Mouse (Mus musculus) brain, embryonic 14.5 days (tissue): ENCODE results near the gene Tpsg1.

Source experiments
- CTCF ChIP-seq: fragments of 200-500 bp; IDR thresholded peaks from 2 replicates; pipeline ENCODE4 v1.5.1; 2012; ENCODE audit warnings: inconsistent platforms, mild to moderate bottlenecking, moderate library complexity, borderline replicate concordance; ENCODE audit not compliant: insufficient read depth, insufficient read length; ENCODE audit errors: extremely low read depth
- POLR2A ChIP-seq: fragments of 200-500 bp; IDR thresholded peaks from 2 replicates; pipeline ENCODE4 v1.6.1; 2012; ENCODE audit warnings: mild to moderate bottlenecking, inconsistent platforms, borderline replicate concordance; ENCODE audit not compliant: poor library complexity, insufficient read depth, insufficient read length, severe bottlenecking; ENCODE audit errors: extremely low read depth

GRCm38 (mm10) chr17:25414917-25415316, 45.8 kb downstream of the Tpsg1 start:
- TF ChIP-seq POLR2A (no peak), CTCF (no peak)
